Mouse (Mus musculus): ENCODE measurements around the gene Slirp. TPM values are rescaled to one million over a fixed set of nuclear protein-coding genes. Genes with fewer than 3 reads are reported as not detected.

Gene Slirp
- 123 and 224 TPM in 2 replicates for total RNA-seq (2014; rRNA removed; ENCODE audit: low replicate concordance)
- 288 and 307 TPM in 2 replicates for polyA plus RNA-seq (2015; fragmentation: Nextera tagmentation; extraction: Ambion mirVana)

GRCm38 (mm10) chr12:87443700-87444122, at the start of gene Slirp, which contains the start of gene Alkbh1:
Slirp (plus strand) TSS chr12:87443896.
Alkbh1 (minus strand) TSS chr12:87444017.
- H3K36me3 ChIP-seq (replicated peaks; ENCODE audit: control insufficient read depth, insufficient read depth, low read length) = peaks cover 51% of the 10 kb centered on the region
- no peaks in the 10 kb centered on the region for H3K9me3 ChIP-seq (replicated peaks; ENCODE audit: control insufficient read depth, low read length)
- DNase-seq (ENCODE audit: low spot score) (peak; percentile 96), ATAC-seq (ENCODE audit: insufficient read depth, low read depth) (peak; percentile 94)
- no peaks in the 10 kb centered on the region for H3K27me3 ChIP-seq (ENCODE audit: control insufficient read depth, insufficient read depth, low read length)
- H3K4me3 ChIP-seq (ENCODE audit: low read depth, low read length) = peak within 1 kb of the TSS; percentile 94
- peaks cover 19% of the 10 kb centered on the region for H3K4me1 ChIP-seq (ENCODE audit: control insufficient read depth, insufficient read depth)
- H3K9ac ChIP-seq (replicated peaks; ENCODE audit: low read depth, low read length) = peak within 1 kb of the TSS; percentile 77
- WGBS = under 1% methylated on average over 28 of the region's 28 CpGs
- no peak for TF ChIP-seq CTCF (IDR thresholded peaks at IDR 0.05; ENCODE audit: low read depth)
- TF ChIP-seq EP300 (IDR thresholded peaks at IDR 0.05; ENCODE audit: low read depth) = 0 out of 2 replicates have a peak, but pooled peaks have one; percentile 35
- peak within 1 kb of the TSS; percentile 86 for H3K27ac ChIP-seq (ENCODE audit: low read depth)
- H3K4me2 ChIP-seq (ENCODE audit: low read depth, low read length) = peak within 1 kb of the TSS; percentile 82

- Histone ChIP-seq H3K4me3 (ENCODE audit: low read depth, low read length) (no peak overlapping the region), H3K9ac (replicated peaks; ENCODE audit: low read depth, low read length) (no peak overlapping the region), H3K36me3 (replicated peaks; ENCODE audit: control insufficient read depth, insufficient read depth, low read length) (no peaks in the 10 kb centered on the region), H3K27me3 (ENCODE audit: control insufficient read depth, insufficient read depth, low read length) (no peaks in the 10 kb centered on the region), H3K27ac (ENCODE audit: low read depth) (no peak overlapping the region), H3K4me2 (ENCODE audit: low read depth, low read length) (no peak overlapping the region), H3K9me3 (replicated peaks; ENCODE audit: control insufficient read depth, low read length) (no peaks in the 10 kb centered on the region), H3K4me1 (ENCODE audit: control insufficient read depth, insufficient read depth) (no peaks in the 10 kb centered on the region; the same call in 1 of the 2 replicates)
- ATAC-seq (ENCODE audit: insufficient read depth, low read depth) (no peak), DNase-seq (ENCODE audit: low spot score) (no peak)
- 85% methylated on average over 6 of the region's 6 CpGs for WGBS
- TF ChIP-seq CTCF (IDR thresholded peaks at IDR 0.05; ENCODE audit: low read depth) (no peak), EP300 (IDR thresholded peaks at IDR 0.05; ENCODE audit: low read depth) (no peak)
Measured at GRCm38 (mm10) chr12:87394316-87394715, 49.4 kb upstream of the Slirp start.

- 74% methylated on average over 4 of the region's 4 CpGs for WGBS
Measured at GRCm38 (mm10) chr12:87397126-87397525, 46.6 kb upstream of the Slirp start.

GRCm38 (mm10) chr12:87397811-87398417, 45.8 kb upstream of the Slirp start:
- H3K36me3 ChIP-seq (replicated peaks; ENCODE audit: control insufficient read depth, insufficient read depth, low read length) = no peaks in the 10 kb centered on the region
- H3K4me2 ChIP-seq (ENCODE audit: low read depth, low read length) = no peak overlapping the region
- TF ChIP-seq EP300 (IDR thresholded peaks at IDR 0.05; ENCODE audit: low read depth) = no peak
- no peak for TF ChIP-seq CTCF (IDR thresholded peaks at IDR 0.05; ENCODE audit: low read depth)
- H3K9ac ChIP-seq (replicated peaks; ENCODE audit: low read depth, low read length) = no peak overlapping the region
- WGBS = 60% methylated on average over 4 of the region's 4 CpGs
- DNase-seq (ENCODE audit: low spot score) = no peak
- H3K27ac ChIP-seq (ENCODE audit: low read depth) = no peak overlapping the region
- no peak for ATAC-seq (ENCODE audit: insufficient read depth, low read depth)
- no peaks in the 10 kb centered on the region for H3K27me3 ChIP-seq (ENCODE audit: control insufficient read depth, insufficient read depth, low read length)
- H3K4me1 ChIP-seq (ENCODE audit: control insufficient read depth, insufficient read depth) = no peaks in the 10 kb centered on the region; the same call in 1 of the 2 replicates
- H3K4me3 ChIP-seq (ENCODE audit: low read depth, low read length) = no peak overlapping the region
- no peaks in the 10 kb centered on the region for H3K9me3 ChIP-seq (replicated peaks; ENCODE audit: control insufficient read depth, low read length)

More at GRCm38 (mm10) chr12:87397126-87397525, 46.6 kb upstream of the Slirp start:
- no peaks in the 10 kb centered on the region for H3K27me3 ChIP-seq (ENCODE audit: control insufficient read depth, insufficient read depth, low read length)
- no peak overlapping the region for H3K27ac ChIP-seq (ENCODE audit: low read depth)
- no peak overlapping the region for H3K4me2 ChIP-seq (ENCODE audit: low read depth, low read length)
- TF ChIP-seq EP300 (IDR thresholded peaks at IDR 0.05; ENCODE audit: low read depth) (no peak), CTCF (IDR thresholded peaks at IDR 0.05; ENCODE audit: low read depth) (no peak)
- H3K36me3 ChIP-seq (replicated peaks; ENCODE audit: control insufficient read depth, insufficient read depth, low read length) = no peaks in the 10 kb centered on the region
- ATAC-seq (ENCODE audit: insufficient read depth, low read depth) (no peak), DNase-seq (ENCODE audit: low spot score) (no peak)
- no peak overlapping the region for H3K9ac ChIP-seq (replicated peaks; ENCODE audit: low read depth, low read length)
- no peaks in the 10 kb centered on the region for H3K9me3 ChIP-seq (replicated peaks; ENCODE audit: control insufficient read depth, low read length)
- no peak overlapping the region for H3K4me3 ChIP-seq (ENCODE audit: low read depth, low read length)
- no peaks in the 10 kb centered on the region; the same call in 1 of the 2 replicates for H3K4me1 ChIP-seq (ENCODE audit: control insufficient read depth, insufficient read depth)

- H3K27ac ChIP-seq (ENCODE audit: low read depth) = no peak overlapping the region
- no peak for TF ChIP-seq CTCF (IDR thresholded peaks at IDR 0.05; ENCODE audit: low read depth)
- no peak for TF ChIP-seq EP300 (IDR thresholded peaks at IDR 0.05; ENCODE audit: low read depth)
- DNase-seq (ENCODE audit: low spot score) = no peak
- H3K9ac ChIP-seq (replicated peaks; ENCODE audit: low read depth, low read length) = no peak overlapping the region
- ATAC-seq (ENCODE audit: insufficient read depth, low read depth) = no peak
- 74% methylated on average over 10 of the region's 10 CpGs for WGBS
- no peak overlapping the region for H3K4me3 ChIP-seq (ENCODE audit: low read depth, low read length)
- no peaks in the 10 kb centered on the region for H3K4me1 ChIP-seq (ENCODE audit: control insufficient read depth, insufficient read depth)
- no peaks in the 10 kb centered on the region for H3K27me3 ChIP-seq (ENCODE audit: control insufficient read depth, insufficient read depth, low read length)
- no peaks in the 10 kb centered on the region for H3K36me3 ChIP-seq (replicated peaks; ENCODE audit: control insufficient read depth, insufficient read depth, low read length)
- no peaks in the 10 kb centered on the region for H3K9me3 ChIP-seq (replicated peaks; ENCODE audit: control insufficient read depth, low read length)
- H3K4me2 ChIP-seq (ENCODE audit: low read depth, low read length) = no peak overlapping the region
Measured at GRCm38 (mm10) chr12:87399119-87399819, 44.4 kb upstream of the Slirp start.

All from heart, postnatal 0 days (tissue).